Mouse (Mus musculus) T-helper 1 cell (primary cell): ENCODE data around the gene Atf1.

ENCODE experiments used
- in situ Hi-C: fragments of 300-600 bp; cut with MboI, MseI; formaldehyde crosslinking; loops from one replicate; pipeline ENCODE4 v1.15.1; 2025; ENCODE audit warnings: high pct_unique_total_duplicates

The Atf1 gene

DNA sequence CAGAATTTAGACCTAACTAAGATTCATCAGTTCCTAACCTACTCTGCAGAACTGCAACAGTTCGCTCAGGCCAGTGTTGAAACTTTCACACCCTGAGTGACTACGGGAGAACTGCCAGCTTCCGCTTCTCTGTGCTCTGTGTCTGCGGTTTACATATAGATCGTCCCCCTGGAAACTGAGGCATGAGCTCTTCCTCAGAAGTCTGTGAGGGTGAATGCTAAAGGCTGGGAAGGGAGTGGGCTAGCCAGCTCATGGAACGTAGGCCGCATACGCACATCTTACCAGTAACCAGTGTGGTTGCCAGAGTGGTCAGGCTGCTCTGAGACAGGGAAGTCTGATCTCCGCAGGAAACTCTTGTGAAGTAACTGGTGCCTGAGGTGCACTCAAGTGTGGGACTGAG is 11.4 kb upstream of the Atf1 start:
- in situ Hi-C loops, result no loop called here

DNA sequence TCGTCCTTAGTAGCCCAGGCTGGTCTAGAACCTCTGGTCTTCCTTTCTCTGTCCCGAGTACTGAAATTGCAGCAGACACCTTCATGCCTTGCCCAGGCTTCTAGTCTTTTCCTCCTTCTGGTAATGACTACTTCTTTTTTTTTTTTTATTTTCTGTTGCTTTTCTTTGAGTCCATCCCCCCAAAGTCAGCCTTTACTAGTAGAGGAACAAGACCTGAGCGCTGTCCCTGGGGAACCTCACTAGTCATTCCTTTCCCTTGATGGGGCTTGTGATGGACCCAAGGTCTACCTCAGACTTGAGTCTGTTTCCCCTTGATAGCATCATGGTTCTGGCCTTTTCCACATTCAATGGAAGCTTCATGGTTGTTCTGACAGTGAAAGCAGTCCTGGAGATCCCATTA is 9.6 kb upstream of the Atf1 start:
- in situ Hi-C loops, result no loop called here

DNA sequence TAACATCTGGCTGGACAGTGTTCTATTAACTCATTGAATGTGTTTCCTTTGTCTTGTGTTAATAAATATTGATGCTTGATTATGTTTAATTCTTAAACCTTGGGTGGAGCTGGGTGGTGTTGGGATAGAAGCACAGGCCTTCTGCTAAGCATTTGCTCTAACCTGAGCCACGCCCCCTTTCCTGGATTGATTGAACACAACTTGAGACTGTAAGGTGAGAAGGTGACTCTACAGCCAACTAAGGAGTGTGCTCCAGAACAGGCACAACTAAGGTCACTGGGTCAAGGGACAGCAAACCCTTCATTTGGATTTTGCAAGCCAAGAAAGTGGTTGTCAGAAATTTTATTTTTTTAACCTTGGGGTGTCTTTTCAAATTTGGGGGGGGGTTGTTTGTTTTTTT is 8.2 kb upstream of the Atf1 start:
- in situ Hi-C loops, result no loop called here

DNA sequence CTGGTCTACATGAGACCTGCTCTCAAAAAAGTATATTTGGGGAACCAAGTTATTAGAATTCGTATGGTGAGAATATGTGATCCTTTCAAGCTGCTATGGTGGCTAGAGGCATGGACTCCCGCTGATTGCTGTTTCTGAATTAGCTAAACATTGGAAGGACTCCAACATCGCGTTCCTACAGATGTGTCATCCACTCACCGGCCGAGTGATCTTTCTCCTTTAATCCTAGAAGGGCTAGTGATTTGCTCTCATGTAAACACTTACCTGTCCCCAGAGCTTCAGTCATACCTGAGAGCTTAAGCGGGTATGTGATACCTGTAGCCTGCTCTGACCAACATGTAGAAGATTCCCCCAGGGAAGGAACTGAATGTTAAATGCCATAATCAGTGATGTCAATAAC is 6.7 kb upstream of the Atf1 start:
- in situ Hi-C loops, result no loop called here

DNA sequence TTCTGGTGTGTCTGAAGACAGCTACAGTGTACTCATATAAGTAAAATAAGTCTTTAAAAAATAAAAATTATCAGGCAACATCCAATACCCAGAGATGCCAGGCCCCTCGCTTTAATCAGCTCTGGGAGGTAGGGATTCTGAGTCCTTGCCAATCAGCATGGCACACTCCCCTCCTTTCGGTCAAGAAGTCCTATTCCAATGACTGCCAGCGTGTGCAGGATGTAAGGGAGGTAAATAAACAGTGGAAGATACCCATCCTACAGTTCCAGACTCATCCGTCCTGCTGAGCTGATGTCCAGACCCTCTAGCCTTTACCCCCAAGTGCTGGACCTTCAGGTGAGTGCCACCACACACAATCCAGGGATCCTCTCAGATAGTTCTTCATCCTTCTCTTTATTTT is 2.2 kb upstream of the Atf1 start:
- in situ Hi-C loops, result no loop called here

DNA sequence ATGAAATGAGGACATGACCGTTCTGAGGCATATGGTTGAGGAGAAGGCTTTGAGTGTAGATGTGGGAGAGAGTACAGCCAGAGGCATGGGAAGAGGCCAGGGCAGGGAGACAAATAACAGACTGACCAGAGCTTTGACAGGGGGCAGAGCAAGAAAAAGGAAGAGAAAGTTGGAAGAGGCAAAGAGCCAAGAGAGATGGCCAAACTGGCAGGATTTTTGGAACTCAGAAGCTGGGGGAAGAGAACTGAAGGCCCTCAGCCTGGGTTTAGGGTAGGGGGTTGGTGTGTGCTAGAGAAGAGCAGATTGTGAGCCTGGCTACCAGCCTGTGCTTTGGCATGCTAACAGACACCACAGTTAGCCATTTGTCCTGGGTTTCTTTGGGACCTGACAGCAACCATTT is 1.7 kb upstream of the Atf1 start:
- in situ Hi-C loops, result no loop called here

DNA sequence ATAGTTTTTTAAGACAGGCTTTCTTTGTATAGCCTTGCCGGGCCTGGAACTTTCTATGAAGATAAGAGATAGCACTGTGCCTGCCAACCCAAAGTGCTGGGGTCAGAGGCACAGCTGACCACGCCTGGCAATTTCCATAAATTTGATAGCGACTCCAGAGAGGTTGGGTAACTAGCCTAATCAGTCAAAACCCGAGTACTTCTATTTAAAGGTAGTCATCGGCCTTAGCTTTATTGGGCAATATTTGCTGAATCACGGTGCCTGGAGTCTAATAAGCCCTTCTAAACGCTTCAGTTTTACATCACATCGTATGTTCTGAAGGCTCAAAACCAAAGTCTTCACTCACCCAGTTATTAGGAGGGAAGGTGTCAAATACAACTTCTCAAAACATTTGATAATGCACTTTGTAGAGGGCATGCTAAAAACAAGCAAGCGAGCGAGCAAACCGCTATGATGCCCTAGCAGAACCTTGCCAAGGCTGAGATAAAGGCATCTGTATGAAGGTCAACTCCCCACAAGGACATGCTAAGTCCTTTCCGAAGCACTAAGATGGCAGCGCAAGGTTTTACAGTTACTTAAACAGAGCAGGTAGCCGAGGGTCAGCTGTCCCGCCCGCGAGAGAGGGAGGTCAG is 472 bp upstream of the Atf1 start:
- in situ Hi-C loops, result no loop called here

DNA sequence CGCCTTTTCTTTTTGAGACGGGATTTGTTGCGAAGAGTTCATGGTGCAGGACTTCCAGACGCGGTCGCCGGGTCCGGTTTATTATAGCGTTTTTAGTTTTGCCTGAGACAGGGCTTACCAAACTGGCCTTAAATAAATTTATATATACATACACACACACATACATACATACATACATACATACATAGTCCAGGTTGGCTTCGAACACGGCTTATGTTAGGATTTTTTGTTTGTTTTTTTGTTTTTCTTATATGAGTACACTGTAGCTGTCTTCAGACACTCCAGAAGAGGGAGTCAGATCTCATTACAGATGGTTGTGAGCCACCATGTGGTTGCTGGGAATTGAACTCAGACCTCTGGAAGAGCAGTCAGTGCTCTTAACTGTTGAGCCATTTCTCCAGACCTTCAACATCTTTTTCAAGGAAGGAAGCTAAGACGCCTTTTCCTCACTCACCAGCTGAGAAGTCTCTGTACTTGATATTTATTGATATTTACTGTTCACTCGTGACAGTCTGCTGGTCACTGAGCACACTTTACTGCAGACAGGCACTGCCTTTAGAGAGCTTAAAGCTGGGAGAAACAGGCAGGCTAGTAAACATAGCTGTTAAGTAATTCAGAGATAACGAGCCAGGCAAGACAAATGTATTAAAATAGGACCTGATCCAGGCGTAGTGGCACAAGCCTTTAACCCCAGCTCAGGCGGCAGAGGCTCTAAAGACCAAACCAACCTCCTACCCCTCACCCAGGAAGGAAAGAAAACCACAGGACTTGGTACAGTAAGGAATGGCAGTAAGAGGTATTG is 1.1 kb downstream of the Atf1 start:
- in situ Hi-C loops, result no loop called here

DNA sequence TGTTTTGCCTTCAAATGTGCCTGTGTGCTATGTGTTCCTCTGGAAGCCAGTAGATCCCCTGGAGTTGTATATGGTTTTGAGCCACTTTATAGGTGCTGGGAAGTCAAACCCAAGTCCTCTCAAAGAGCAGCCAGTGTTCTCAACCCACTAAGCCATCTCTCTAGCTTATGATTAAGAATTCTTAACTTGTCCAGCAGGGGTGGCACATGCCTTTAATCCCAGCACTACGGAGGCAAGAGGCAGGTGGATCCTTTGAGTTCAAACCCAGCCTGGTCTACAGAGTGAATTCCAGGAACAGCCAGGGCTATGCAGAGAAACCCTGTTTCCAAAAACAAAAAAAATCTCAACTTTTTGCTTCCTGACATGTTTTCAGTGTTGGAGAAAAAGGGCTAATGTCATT is 3.0 kb downstream of the Atf1 start:
- in situ Hi-C loops, result no loop called here

DNA sequence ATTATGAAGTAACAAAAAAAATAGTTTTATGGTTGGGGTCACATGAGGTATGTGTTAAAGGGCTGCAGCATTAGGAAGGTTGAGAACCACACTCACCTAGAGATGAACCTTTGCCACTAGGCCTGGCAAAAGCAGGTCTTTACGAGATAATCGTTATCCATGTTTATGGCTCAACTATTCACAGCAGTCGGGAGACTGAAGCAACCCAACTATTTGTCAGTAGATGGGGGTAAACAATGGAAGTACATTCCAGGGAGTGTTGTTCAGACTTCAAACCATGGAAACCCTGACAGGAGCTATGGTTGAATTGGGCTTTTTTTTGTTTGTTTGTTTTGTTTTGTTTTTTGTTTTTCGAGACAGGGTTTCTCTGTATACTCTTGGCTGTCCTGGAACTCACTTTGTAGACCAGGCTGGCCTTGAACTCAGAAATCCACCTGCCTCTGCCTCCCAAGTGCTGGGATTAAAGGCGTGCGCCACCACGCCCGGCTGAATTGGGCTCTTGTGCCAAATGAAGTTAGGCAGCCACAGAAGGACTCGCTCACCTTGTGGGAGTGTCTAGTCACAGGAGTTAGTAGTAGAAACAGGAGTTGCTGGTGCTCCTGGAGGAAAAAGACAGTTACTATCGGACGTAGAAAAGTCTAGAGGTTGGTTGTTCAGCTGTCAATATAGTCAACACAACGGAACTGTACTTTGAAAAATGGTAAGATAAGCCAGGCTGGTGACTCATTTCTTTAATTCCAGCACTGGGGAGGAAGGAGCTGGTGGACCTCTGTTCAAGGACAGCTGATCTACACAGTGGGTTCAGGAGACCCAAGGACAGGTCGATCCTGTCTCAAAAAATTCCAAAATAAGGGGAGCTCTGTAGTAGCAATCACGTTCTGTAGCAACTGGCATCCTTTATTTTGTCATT is 4.3 kb downstream of the Atf1 start:
- in situ Hi-C loops, result no loop called here

DNA sequence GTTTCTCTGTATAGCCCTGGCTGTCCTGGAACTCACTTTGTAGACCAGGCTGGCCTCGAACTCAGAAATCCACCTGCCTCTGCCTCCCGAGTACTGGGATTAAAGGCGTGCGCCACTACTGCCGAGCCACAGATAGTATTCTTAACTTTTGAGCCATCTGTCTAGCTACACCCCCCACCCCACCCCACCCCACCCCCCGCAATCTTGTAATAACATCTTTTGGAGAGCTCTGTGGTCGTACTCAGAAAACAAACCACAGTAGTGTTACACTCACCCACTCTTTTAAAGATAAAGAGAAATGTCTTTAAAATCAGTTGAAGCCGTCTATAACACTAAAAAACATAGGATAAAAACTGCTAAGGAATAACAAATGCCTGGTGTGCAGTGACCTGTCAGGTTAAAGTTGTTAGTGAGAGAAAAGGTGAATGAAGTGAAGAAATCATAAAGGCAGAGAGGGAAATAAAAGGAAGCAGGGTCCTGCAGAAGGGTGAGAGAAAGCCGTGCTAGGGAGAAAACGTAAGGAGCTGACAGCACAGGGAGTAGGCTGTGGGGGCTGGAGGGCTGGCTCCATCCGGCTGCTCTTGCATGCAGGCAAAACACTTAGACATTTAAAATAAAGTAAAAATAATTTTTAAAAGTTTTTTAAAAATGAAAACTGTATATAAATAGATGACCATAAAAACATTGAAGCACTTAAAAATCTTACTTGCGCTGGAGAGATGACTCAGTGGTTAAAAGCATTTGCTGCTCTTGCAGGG is 7.8 kb downstream of the Atf1 start:
- in situ Hi-C loops, result no loop called here

DNA sequence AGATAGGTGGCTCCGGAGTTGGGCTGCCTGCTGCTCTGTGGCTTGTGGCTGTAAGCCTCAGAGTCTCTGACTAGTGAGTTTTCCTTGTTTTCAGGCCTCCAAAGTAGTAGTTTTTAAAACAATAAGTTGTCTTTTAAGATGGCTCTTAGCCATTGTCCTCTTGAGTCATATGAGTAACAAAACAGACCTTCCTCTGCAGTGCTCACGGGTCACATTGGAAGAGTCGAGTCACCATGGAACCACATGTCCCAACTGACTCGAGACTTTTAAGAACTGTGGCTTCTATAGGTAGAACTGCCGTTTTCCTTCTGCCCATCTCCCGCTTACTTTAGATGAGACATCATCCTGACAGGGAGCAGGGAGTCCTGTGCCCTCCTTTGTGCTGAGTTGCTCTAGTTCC is 9.3 kb downstream of the Atf1 start:
- in situ Hi-C loops, result no loop called here

DNA sequence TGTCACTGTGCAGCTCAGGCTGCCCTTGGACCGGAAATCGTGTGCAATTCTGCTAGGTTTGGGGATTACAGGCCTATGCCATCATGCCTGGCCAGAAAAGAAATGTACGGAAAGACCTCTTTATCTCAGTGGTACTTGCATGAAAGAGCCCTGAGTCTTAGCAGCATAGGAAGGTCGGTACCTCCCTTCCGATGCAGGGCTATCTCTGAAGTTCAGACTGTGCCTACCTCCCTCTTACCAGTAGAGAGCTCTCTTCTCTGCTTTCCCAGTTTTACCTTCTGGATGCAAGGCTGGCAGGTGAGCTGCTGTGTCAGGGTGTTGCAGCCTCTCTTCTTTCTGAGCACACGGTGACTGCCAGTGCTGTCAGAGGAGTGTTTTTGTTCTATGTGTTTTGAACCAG is 14.2 kb downstream of the Atf1 start:
- in situ Hi-C loops, result no loop called here

DNA sequence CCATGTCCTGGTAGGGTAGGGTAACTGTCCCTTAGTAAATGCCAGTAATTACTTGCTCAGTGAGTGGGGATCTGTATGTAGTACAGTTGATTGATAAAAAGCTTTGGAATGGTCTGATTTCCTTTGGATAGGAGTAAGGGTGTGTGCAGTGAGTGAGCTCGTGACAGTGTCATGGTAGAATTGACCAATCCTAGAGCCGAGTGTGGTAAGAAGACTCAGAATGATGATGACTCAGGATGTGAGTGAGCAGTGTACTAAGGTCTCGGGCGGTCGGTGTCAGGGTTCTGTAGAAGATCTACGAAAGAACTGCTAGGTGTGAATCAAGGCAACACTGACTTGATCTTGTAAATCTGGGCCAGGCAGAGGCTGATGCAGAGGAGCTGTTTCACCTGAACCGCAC is 18.3 kb downstream of the Atf1 start:
- in situ Hi-C loops, result loop anchor here (5.0 kb wide), 1 partner anchor 74 kb away; no protein-coding TSS in a partner anchor

DNA sequence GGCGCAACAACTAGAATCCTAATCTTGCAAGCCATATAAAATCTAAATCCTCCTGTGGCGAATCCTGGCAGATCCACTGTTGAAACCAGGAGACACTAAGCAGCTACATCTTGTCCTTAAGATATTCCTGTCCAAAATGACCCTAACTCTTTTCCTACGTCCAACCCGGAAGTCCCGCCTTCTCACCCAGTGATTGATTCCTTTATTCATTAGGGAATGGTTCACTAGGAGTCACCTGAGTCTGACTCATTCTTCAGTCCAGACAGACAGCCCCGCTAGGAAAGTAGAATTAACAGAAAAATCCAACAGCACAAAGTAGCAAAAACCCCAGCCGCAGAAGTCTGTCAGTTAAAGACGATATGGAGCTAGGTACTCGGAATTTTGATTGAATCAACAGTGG is 19.7 kb downstream of the Atf1 start:
- in situ Hi-C loops, result loop anchor here (5.0 kb wide), 1 partner anchor 75 kb away; no protein-coding TSS in a partner anchor

DNA sequence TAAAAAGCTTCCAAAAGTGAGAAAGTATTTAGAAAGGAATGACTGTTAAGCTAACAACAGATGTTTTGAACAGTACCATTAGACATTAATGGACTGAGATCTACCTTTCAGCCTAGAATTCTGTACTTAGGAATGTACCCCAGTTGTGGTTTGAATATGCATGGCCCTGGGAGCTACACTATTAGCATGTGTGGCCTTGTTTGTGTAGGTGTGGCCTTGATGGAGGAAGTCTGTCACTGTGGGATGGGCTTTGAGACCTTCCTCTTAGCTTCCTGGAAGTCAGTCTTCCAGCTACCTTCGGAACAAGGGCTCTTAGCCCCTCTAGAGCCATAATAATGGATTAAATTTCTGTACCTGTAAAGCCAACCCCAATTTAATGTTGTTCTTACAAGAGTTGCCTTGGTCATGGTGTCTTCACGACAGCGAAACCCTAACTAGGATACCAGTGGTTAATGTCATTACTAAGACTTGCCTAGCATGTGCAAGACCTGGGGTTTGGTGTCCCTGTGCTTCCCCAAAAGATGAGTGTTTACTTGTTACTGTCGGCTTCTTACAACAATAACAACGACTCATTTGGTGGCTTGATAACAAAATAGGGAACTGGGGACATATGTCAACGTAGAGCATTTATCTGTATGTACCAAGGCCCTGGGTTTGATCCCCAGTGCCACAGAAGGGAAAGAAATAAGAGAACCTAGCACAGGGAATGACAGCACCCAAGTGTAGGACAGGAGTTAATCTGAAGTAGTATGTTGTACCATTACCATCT is 21.2 kb downstream of the Atf1 start:
- in situ Hi-C loops, result loop anchor here (5.0 kb wide), 1 partner anchor 77 kb away; no protein-coding TSS in a partner anchor

DNA sequence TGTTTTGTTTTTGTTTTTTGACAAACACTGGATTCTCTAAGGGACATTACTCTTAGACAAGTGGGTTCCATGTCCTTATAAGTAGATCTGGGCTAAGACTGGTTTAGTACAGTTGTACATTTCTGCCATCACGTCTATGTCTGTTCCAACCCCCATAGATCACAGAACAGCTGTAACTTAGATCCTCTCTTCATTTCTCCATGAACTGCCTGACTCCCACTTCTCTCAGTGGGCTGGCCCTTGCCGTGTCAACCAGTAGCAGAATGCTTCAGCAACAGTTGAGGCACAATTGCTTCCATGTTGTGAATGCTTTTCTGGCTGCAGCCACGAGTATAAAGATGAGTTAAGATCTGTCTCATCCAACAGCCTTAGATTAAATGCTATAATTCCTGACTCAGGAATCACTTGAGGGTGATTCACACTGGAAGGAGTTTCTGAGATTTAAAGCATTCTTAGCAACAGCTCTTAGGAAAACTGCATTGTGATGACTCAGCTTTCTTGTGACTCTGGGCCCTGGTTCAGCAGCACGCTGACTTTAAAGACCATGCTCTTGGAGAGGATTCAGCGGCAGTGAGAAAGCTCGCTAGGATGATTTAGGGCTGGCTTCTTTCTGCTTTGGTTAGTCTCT is 23.6 kb downstream of the Atf1 start:
- in situ Hi-C loops, result no loop called here

DNA sequence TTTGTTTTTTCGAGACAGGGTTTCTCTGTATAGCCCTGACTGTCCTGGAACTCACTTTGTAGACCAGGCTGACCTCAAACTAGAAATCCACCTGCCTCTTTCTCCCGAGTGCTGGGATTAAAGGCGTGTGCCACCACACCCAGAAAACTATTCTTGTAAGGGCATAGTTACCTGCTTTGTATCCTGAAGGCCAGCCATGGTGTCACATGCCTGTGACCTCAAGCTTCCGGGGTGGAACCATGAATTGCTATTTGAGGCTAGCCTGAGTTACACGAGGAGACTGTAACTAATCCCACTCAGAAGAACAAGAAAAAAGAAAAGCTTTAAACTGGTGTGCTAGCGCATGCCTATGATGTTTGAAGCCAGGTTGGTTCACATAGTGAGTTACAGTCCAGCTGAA is 28.8 kb downstream of the Atf1 start:
- in situ Hi-C loops, result no loop called here

DNA sequence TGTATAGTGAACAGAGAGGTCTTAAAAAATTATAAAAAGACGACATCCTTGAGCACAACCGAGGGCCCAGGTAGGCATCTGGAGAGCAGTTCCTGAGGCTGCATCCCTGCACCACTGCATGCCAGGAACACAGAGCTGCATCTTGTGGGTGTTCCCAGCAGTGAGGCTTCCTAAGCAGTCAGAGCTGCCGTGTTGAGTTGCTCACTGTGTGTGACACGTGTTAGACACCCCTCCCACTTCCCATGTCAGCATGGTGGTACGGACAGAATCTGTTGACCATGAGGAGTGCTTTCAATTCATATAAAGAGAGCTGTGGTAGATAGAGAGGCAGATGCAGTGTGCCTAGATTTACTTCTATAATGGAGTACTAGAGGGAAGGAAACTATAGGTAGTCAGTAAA is 29.7 kb downstream of the Atf1 start:
- in situ Hi-C loops, result no loop called here

DNA sequence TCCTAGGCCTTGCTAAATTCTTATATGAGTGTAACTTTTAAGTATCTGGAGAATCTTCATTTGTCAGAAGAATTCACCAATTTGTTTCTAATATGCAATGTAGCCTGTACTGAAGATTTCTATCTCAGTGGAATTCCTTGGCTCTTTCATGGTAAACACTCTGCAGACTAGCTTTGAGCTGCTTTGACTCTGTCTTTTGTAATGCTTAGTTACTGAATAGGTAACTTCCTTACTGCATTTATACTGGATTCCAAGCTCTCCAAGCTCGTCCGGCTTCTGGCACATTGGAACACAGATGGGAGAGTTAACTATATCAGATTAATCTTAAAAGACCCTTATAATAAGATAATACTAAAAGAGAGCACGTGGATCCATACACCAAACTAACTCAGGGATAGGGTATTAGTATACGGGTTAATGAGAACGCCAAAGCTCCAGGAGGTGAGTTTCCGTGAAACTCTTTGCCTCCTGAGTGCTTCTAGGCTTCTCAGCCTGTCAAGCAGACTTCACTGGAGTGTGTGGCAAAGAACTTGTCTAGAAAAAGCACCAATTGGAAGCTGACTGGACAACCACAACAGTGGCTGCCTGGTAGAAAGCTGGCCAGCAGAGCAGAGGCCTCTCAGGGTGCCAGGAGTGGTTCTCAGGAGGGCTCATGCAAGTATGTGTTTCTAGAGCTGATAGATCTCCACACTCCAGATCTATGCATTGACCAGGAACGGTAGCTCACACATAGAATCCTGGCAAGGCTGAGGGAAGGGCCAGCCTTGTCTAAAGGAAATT is 31.2 kb downstream of the Atf1 start:
- in situ Hi-C loops, result no loop called here
